Mouse (Mus musculus): ENCODE measurements around the gene Gprin1. TPM values are rescaled to one million over a fixed set of nuclear protein-coding genes. Genes with fewer than 3 reads are reported as not detected.

The Gprin1 gene
- polyA plus RNA-seq, 1 experiment from 2014 or later, result not detected

DNA sequence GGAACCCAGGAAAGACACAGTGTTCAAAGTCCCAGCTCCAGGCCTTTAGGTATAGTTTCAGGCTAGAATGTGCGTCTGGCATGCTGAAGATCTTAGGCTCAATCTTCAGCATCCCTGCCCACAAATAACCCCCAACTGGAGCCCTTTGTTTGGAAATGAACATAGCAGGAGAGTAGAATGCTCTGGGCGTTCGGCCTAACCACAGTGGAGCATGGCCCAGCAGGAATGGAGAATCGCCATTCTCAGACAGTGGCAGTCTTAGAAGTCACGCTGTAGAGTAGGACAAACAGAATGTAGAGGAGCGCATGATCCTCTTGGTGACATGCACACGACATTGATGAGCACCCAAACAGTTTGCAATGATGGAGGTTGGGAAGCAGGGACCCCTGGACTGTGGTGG lies 11.2 kb upstream of the Gprin1 start:
- Histone ChIP-seq H3K27ac (ENCODE audit: low read depth) (no peak overlapping the region), H3K36me3 (replicated peaks; ENCODE audit: insufficient read depth, low read length) (no peaks in the 10 kb centered on the region), H3K27me3 (ENCODE audit: insufficient read depth, low read length) (peaks cover 43% of the 10 kb centered on the region), H3K9ac (replicated peaks) (no peak overlapping the region), H3K9me3 (ENCODE audit: low read length) (no peaks in the 10 kb centered on the region), H3K4me2 (ENCODE audit: low read depth, low read length) (no peak overlapping the region), H3K4me3 (ENCODE audit: low read depth, low read length) (no peak overlapping the region), H3K4me1 (ENCODE audit: insufficient read depth) (peaks cover 8% of the 10 kb centered on the region)
- DNase-seq, result no peak
- TF ChIP-seq EP300 (IDR thresholded peaks at IDR 0.05; ENCODE audit: low read depth) (no peak), CTCF (IDR thresholded peaks at IDR 0.05; ENCODE audit: low read depth) (no peak)
- 79% methylated on average over 7 of the region's 7 CpGs for WGBS (ENCODE audit: insufficient replicate concordance)
- no peak for ATAC-seq

DNA sequence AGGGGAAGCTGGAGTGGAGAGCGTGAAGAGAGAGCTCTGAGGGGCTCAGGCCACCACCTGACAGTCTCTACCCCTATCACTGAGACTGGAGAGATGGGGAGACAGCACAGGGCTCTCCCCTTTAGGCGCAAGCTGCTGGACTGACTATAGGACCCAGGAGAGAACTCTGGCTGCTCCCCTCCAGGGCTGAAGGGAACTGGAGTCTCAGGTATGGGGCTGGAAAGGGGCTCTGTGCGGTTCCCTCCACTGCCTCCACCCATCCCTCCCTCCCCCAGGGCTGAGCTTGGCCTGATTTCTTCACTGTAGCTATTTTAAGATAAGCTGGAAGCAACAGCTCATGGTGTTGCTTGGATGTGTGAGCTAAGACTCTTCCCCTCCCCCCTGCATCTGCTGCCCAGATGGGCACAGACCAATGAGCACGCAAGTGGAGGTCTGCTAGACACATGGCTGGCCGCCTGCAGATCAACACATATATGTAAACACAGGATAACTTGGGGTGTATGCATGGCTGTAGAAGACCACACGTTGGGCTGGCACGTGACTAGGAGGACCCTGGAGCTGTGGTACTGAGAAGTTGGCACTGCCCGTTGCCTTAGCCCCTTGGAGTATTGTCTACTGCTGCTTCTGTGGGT lies 10.6 kb upstream of the Gprin1 start:
- 54% methylated on average over 8 of the region's 8 CpGs for WGBS (ENCODE audit: insufficient replicate concordance)

DNA sequence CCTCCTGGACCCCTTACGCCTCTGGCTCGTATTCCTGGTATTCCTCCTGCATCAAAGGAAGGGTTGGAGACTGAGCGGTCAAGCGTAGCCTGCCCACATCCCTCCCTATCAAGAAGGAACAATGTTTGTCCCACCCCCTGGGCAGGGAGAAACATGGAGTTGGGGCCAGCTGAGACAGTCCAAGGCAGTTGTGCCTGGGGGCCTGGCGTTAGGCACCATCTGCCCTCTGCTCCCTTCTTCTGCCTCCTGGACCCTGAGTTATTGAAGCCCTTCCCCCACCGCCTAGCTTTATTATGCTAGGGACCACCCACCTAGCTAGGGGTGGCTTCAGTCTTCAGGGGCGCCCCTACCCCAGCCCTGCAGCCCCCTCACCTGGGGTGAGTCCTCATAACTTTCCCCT lies 9.8 kb upstream of the Gprin1 start:
- peaks cover 30% of the 10 kb centered on the region for H3K27me3 ChIP-seq (ENCODE audit: insufficient read depth, low read length)
- H3K4me1 ChIP-seq (ENCODE audit: insufficient read depth), result peaks cover 7% of the 10 kb centered on the region
- no peak overlapping the region for H3K27ac ChIP-seq (ENCODE audit: low read depth)
- no peak for TF ChIP-seq CTCF (IDR thresholded peaks at IDR 0.05; ENCODE audit: low read depth)
- TF ChIP-seq EP300 (IDR thresholded peaks at IDR 0.05; ENCODE audit: low read depth), result no peak
- H3K9me3 ChIP-seq (ENCODE audit: low read length), result no peaks in the 10 kb centered on the region
- WGBS (ENCODE audit: insufficient replicate concordance), result 19% methylated on average over 7 of the region's 7 CpGs
- ATAC-seq (no peak), DNase-seq (no peak)
- no peak overlapping the region for H3K4me3 ChIP-seq (ENCODE audit: low read depth, low read length)
- H3K4me2 ChIP-seq (ENCODE audit: low read depth, low read length), result no peak overlapping the region
- no peak overlapping the region for H3K9ac ChIP-seq (replicated peaks)
- H3K36me3 ChIP-seq (replicated peaks; ENCODE audit: insufficient read depth, low read length), result no peaks in the 10 kb centered on the region

More for the DNA sequence above, 10.6 kb upstream of the Gprin1 start:
- no peak overlapping the region for H3K27ac ChIP-seq (ENCODE audit: low read depth)
- ATAC-seq, result no peak
- H3K4me3 ChIP-seq (ENCODE audit: low read depth, low read length), result no peak overlapping the region
- H3K4me2 ChIP-seq (ENCODE audit: low read depth, low read length), result no peak overlapping the region
- H3K36me3 ChIP-seq (replicated peaks; ENCODE audit: insufficient read depth, low read length), result no peaks in the 10 kb centered on the region
- DNase-seq, result no peak
- H3K9ac ChIP-seq (replicated peaks), result no peak overlapping the region
- no peaks in the 10 kb centered on the region for H3K9me3 ChIP-seq (ENCODE audit: low read length)
- TF ChIP-seq EP300 (IDR thresholded peaks at IDR 0.05; ENCODE audit: low read depth) (no peak), CTCF (IDR thresholded peaks at IDR 0.05; ENCODE audit: low read depth) (no peak)
- H3K4me1 ChIP-seq (ENCODE audit: insufficient read depth), result peaks cover 7% of the 10 kb centered on the region
- H3K27me3 ChIP-seq (ENCODE audit: insufficient read depth, low read length), result peaks cover 37% of the 10 kb centered on the region

GRCm38 (mm10) chr13:54758756-54759470 lies 9.2 kb upstream of the Gprin1 start:
- Histone ChIP-seq H3K4me2 (ENCODE audit: low read depth, low read length) (peak overlapping the region; percentile 65; the same call in 1 of the 2 replicates), H3K4me1 (ENCODE audit: insufficient read depth) (peaks cover 7% of the 10 kb centered on the region), H3K4me3 (ENCODE audit: low read depth, low read length) (no peak overlapping the region), H3K27me3 (ENCODE audit: insufficient read depth, low read length) (peaks cover 27% of the 10 kb centered on the region), H3K36me3 (replicated peaks; ENCODE audit: insufficient read depth, low read length) (no peaks in the 10 kb centered on the region), H3K9me3 (ENCODE audit: low read length) (no peaks in the 10 kb centered on the region), H3K9ac (replicated peaks) (no peak overlapping the region), H3K27ac (ENCODE audit: low read depth) (no peak overlapping the region)
- 4% methylated on average over 29 of the region's 29 CpGs for WGBS (ENCODE audit: insufficient replicate concordance)
- ATAC-seq (no peak; the same call in 1 of the 2 replicates), DNase-seq (no peak)
- TF ChIP-seq CTCF (IDR thresholded peaks at IDR 0.05; ENCODE audit: low read depth), result no peak

DNA sequence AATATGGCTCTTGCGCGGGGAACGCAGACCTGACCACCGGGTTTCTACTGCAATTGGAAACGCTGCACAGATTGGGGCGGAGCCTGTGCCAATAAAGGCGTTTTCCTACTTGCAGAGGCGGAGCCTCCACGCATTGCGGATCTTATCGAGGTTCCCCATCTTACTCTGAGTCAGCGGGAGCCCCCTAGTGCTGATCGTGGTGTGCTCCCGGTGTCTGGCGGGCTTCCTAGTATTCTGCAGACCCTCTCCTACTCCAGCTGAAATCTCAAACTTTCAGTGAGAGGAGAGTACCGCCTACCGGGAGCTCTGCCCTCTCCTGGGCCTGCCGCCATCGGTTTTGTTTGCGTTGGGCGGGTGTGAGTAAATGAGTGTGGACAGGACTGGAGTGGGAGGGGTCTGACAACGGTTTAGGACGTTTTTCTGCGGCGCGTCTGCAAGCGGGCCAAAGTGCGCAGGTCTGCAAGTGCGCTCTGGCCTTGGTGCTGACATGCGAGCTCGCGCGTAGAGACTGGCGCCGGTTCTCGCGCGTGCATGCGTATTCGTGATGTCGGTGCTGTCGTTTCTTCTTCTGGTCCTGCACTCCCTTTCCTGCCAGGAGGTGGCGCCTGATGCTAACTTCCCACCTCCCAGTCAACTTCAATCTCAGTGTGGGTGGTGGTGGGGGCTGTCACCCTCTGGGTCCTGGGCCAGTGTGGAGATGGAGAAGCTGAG lies 8.5 kb upstream of the Gprin1 start:
- Histone ChIP-seq H3K36me3 (replicated peaks; ENCODE audit: insufficient read depth, low read length) (no peaks in the 10 kb centered on the region), H3K27me3 (ENCODE audit: insufficient read depth, low read length) (peaks cover 23% of the 10 kb centered on the region), H3K4me1 (ENCODE audit: insufficient read depth) (peaks cover 7% of the 10 kb centered on the region), H3K4me3 (ENCODE audit: low read depth, low read length) (peak overlapping the region; percentile 36), H3K9ac (replicated peaks) (no peak overlapping the region), H3K27ac (ENCODE audit: low read depth) (no peak overlapping the region), H3K4me2 (ENCODE audit: low read depth, low read length) (peak overlapping the region; percentile 65), H3K9me3 (ENCODE audit: low read length) (no peaks in the 10 kb centered on the region)
- peak; percentile 85 for DNase-seq
- WGBS (ENCODE audit: insufficient replicate concordance), result under 1% methylated on average over 43 of the region's 43 CpGs
- ATAC-seq, result peak; percentile 94
- TF ChIP-seq EP300 (IDR thresholded peaks at IDR 0.05; ENCODE audit: low read depth) (no peak), CTCF (IDR thresholded peaks at IDR 0.05; ENCODE audit: low read depth) (peak; percentile 77)
